Mouse (Mus musculus): ENCODE measurements around the gene Kncn.

DNA sequence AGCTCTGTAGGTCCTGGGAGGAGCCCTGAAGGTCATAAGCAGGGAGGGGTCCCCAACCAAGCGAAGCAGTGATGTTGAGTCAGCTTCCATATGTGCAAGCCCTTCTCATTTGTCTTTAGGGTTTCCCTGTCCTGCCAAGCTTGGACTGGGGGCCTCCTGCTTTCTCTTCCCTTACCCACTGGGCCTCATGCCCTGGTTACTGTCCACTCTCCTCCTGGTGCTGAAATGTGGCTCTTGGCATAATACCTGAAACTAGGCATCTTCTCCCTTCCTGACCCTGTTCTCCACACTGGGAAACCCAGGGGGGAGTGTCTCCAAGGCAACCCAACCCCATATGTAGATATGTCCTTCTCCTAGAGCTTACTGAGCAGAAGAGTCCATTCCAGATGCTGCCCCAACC is 2.7 kb downstream of the Kncn start:
- TF ChIP-seq CTCF (conservative IDR thresholded peaks at IDR 0.05; ENCODE audit: insufficient read depth, insufficient read length, low read depth, low read length) (no peak), POLR2A (IDR thresholded peaks at IDR 0.05; ENCODE audit: low read depth, low read length) (no peak)

Data from kidney, adult 2 months (tissue).